In the genomic region with DNA sequence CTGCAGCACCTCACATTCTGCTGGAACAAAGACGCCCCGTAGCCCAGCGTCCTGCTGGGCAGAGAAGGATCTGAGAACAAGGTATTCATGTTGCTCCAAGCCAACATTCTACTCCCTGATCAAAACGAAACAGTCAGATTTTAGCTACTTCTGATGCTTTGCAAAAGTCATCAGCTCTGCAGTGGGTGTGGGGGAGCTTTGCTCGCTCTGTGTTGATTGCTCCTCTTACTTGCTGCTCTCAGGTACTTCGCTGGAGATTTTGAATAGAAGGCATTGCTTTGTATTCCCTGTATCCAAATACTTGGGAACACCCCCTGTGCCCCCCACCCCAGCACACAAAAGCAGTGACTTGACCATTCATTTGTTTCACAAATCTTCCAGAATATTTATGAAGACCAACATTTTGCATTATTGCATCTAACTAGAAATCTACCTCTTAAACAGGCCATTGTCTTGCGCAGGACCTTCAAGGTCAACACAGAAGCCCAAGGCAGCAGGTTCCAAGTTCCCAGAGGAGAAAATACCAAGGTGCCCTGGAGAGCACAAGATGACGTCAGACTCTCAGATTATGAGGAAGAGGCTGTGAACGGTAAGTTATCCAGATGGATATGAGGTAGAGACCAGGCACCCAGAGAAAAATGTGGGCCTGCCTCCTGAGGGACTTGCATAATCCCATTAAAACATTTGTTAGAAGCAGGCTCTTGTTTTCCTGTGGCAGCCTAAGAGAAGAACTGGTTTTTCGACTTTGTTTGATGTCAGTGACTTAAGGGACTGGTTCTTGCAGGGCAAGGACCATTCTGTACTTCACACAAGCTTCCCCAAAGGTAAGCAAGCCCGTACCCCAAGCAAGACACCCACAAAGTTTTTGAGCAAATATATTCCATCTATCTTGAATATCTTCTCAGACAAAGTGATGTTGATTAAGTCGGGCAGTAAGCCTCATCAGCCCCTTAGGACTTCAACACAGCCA, we compare ENCODE assay signal across 30 mouse cellular contexts. TPM values are rescaled to one million over a fixed set of nuclear protein-coding genes. Genes with fewer than 3 reads are reported as not detected.
DNase-seq lines count a peak whose midpoint lies in the region; ATAC-seq lines count a peak whose summit lies in the region.
"Had no signal": no experiment of that assay in that cellular context is flagged by ENCODE, and none has a peak within 500 bp of the region (broad histone marks: within the 10 kb centered on the region; RNA-seq: fewer than 3 reads in every experiment).

No protein-coding gene starts in this region.

- WGBS in embryonic facial prominence, embryonic 14.5 days: 28% methylated on average over 12 of the region's 12 CpGs
- WGBS in embryonic facial prominence, embryonic 10.5 days: 37% methylated on average over 12 of the region's 12 CpGs
- 55% methylated on average over 12 of the region's 12 CpGs for WGBS in kidney, embryonic 15.5 days
- 55% methylated on average over 12 of the region's 12 CpGs for WGBS in kidney, embryonic 14.5 days

- H3K9ac ChIP-seq in embryonic facial prominence, embryonic 14.5 days (ENCODE audit: low read depth, low read length): no peak overlapping the region
- no peak overlapping the region for H3K9ac ChIP-seq in kidney, embryonic 15.5 days
- no peak overlapping the region for H3K9ac ChIP-seq in kidney, embryonic 14.5 days (ENCODE audit: low read depth, low read length)
- H3K9ac ChIP-seq: embryonic facial prominence, embryonic 15.5 days; forebrain, embryonic 12.5 days; hindbrain, embryonic 12.5 days; liver, embryonic 14.5 days; midbrain, embryonic 12.5 days; neural tube, embryonic 12.5 days had no signal

- peak; percentile 33; the same call in 1 of the 2 replicates for ATAC-seq in embryonic facial prominence, embryonic 14.5 days (ENCODE audit: low read depth)
- ATAC-seq in kidney, embryonic 15.5 days (replicated peaks; ENCODE audit: low FRiP score): no peak
- ATAC-seq in kidney, embryonic 14.5 days (ENCODE audit: low FRiP score, low TSS enrichment): no peak
- ATAC-seq: hindbrain, postnatal 0 days; Patski had no signal

- no peak overlapping the region for H3K4me3 ChIP-seq in embryonic facial prominence, embryonic 14.5 days (ENCODE audit: low read depth, low read length)
- H3K4me3 ChIP-seq in embryonic facial prominence, embryonic 10.5 days: no peak overlapping the region
- no peak overlapping the region for H3K4me3 ChIP-seq in kidney, embryonic 15.5 days (replicated peaks)
- H3K4me3 ChIP-seq in kidney, embryonic 14.5 days (ENCODE audit: low read length): no peak overlapping the region
- H3K4me3 ChIP-seq: embryonic facial prominence, embryonic 15.5 days; forebrain, embryonic 12.5 days; hindbrain, embryonic 12.5 days; megakaryocyte, embryonic 14.5 days; midbrain, embryonic 12.5 days; myocyte; neural tube, embryonic 12.5 days had no signal

- no peak overlapping the region for H3K4me2 ChIP-seq in embryonic facial prominence, embryonic 14.5 days (ENCODE audit: low read depth, low read length)
- H3K4me2 ChIP-seq in kidney, embryonic 15.5 days: no peak overlapping the region
- H3K4me2 ChIP-seq in kidney, embryonic 14.5 days (replicated peaks; ENCODE audit: low read depth, low read length): no peak overlapping the region
- H3K4me2 ChIP-seq: embryonic facial prominence, embryonic 15.5 days; forebrain, embryonic 12.5 days; heart, embryonic 11.5 days; hindbrain, embryonic 12.5 days; midbrain, embryonic 12.5 days; neural tube, embryonic 12.5 days had no signal

- H3K4me1 ChIP-seq in embryonic facial prominence, embryonic 14.5 days (ENCODE audit: control insufficient read depth, insufficient read depth, low read length): no peaks in the 10 kb centered on the region
- peaks cover 9% of the 10 kb centered on the region; the same call in 1 of the 2 replicates for H3K4me1 ChIP-seq in embryonic facial prominence, embryonic 10.5 days
- 0 out of 2 replicates have a peak, but pooled peaks cover 3% of the 10 kb centered on the region for H3K4me1 ChIP-seq in kidney, embryonic 15.5 days
- H3K4me1 ChIP-seq in kidney, embryonic 14.5 days (ENCODE audit: control insufficient read depth, insufficient read depth, low read length): no peaks in the 10 kb centered on the region
- H3K4me1 ChIP-seq: embryonic facial prominence, embryonic 15.5 days; forebrain, embryonic 12.5 days; hindbrain, embryonic 12.5 days; megakaryocyte, embryonic 14.5 days; midbrain, embryonic 12.5 days; neural tube, embryonic 12.5 days had no signal

- no peaks in the 10 kb centered on the region for H3K27me3 ChIP-seq in embryonic facial prominence, embryonic 14.5 days (replicated peaks; ENCODE audit: control insufficient read depth, insufficient read depth, low read length)
- 0 out of 2 replicates have a peak, but pooled peaks cover 3% of the 10 kb centered on the region for H3K27me3 ChIP-seq in embryonic facial prominence, embryonic 10.5 days (replicated peaks; ENCODE audit: low read depth, poor library complexity, severe bottlenecking)
- no peaks in the 10 kb centered on the region for H3K27me3 ChIP-seq in kidney, embryonic 15.5 days
- H3K27me3 ChIP-seq in kidney, embryonic 14.5 days (ENCODE audit: control insufficient read depth, insufficient read depth, low read length): no peaks in the 10 kb centered on the region
- H3K27me3 ChIP-seq: CH12.LX; embryonic facial prominence, embryonic 15.5 days; forebrain, embryonic 12.5 days; hindbrain, embryonic 12.5 days; midbrain, embryonic 12.5 days; neural tube, embryonic 12.5 days had no signal

- H3K27ac ChIP-seq in embryonic facial prominence, embryonic 14.5 days (replicated peaks; ENCODE audit: low read depth, low read length): no peak overlapping the region
- H3K27ac ChIP-seq in embryonic facial prominence, embryonic 10.5 days (replicated peaks): no peak overlapping the region
- peak overlapping the region; percentile 20; the same call in 1 of the 2 replicates for H3K27ac ChIP-seq in kidney, embryonic 15.5 days
- H3K27ac ChIP-seq in kidney, embryonic 14.5 days (ENCODE audit: low read depth, low read length): no peak overlapping the region
- H3K27ac ChIP-seq: embryonic facial prominence, embryonic 15.5 days; forebrain, embryonic 12.5 days; hindbrain, embryonic 12.5 days; hindbrain, postnatal 0 days; liver, embryonic 14.5 days; midbrain, embryonic 12.5 days; neural tube, embryonic 12.5 days had no signal

- H3K9me3 ChIP-seq in embryonic facial prominence, embryonic 14.5 days (ENCODE audit: control insufficient read depth, low read length): no peaks in the 10 kb centered on the region
- H3K9me3 ChIP-seq in embryonic facial prominence, embryonic 10.5 days: no peaks in the 10 kb centered on the region
- H3K9me3 ChIP-seq in kidney, embryonic 15.5 days (replicated peaks): no peaks in the 10 kb centered on the region
- H3K9me3 ChIP-seq in kidney, embryonic 14.5 days (ENCODE audit: control insufficient read depth, low read length): no peaks in the 10 kb centered on the region
- H3K9me3 ChIP-seq: embryonic facial prominence, embryonic 15.5 days; forebrain, embryonic 12.5 days; hindbrain, embryonic 12.5 days; midbrain, embryonic 12.5 days; neural tube, embryonic 12.5 days had no signal

- no peaks in the 10 kb centered on the region for H3K36me3 ChIP-seq in embryonic facial prominence, embryonic 14.5 days (ENCODE audit: control insufficient read depth, insufficient read depth, low read length)
- no peaks in the 10 kb centered on the region for H3K36me3 ChIP-seq in embryonic facial prominence, embryonic 10.5 days (replicated peaks)
- H3K36me3 ChIP-seq in kidney, embryonic 15.5 days: no peaks in the 10 kb centered on the region
- no peaks in the 10 kb centered on the region for H3K36me3 ChIP-seq in kidney, embryonic 14.5 days (ENCODE audit: control insufficient read depth, insufficient read depth, low read length)
- H3K36me3 ChIP-seq: embryonic facial prominence, embryonic 15.5 days; forebrain, embryonic 12.5 days; hindbrain, embryonic 12.5 days; midbrain, embryonic 12.5 days; neural tube, embryonic 12.5 days had no signal

- peak; percentile 61 for DNase-seq in embryonic facial prominence, embryonic 14.5 days (ENCODE audit: low spot score)
- DNase-seq in embryonic facial prominence, embryonic 10.5 days (ENCODE audit: low spot score): no peak
- peak; percentile 7 for DNase-seq in lung, postnatal 36 days
- no peak for DNase-seq in lung, postnatal 10 days
- DNase-seq in frontal cortex, postnatal 36 days (ENCODE audit: low spot score in 2 of 2): no peak
- DNase-seq in heart, adult 11 months: no peak
- DNase-seq: adrenal gland, postnatal 25 days; cerebellum, adult 18-20 months; cerebellum, postnatal 10 days; gastrocnemius, postnatal 25 days; heart, adult 18-20 months; heart, postnatal 36 days; kidney, adult 18-20 months; layer of hippocampus, adult 9-11 months; liver; right cerebral cortex, adult 18-20 months had no signal

RNA-seq across cellular contexts. Expression of gene Slc9a2, which starts 14.7 kb away (rescaled TPM):
- polyA plus RNA-seq in embryonic facial prominence, embryonic 14.5 days (2014; fragmentation: Nextera tagmentation; extraction: Ambion mirVana): 1.9 and 2.3 TPM in 2 replicates
- not detected in 2 replicates for polyA plus RNA-seq in embryonic facial prominence, embryonic 10.5 days (2016; fragmentation: Nextera tagmentation; extraction: Ambion mirVana)
- 1.7 and 2.0 TPM in 2 replicates for polyA plus RNA-seq in kidney, embryonic 15.5 days (2015; fragmentation: Nextera tagmentation; extraction: Ambion mirVana)
- 0.74 and 1.2 TPM in 2 replicates for polyA plus RNA-seq in kidney, embryonic 14.5 days (2014; fragmentation: Nextera tagmentation; extraction: Ambion mirVana)
- polyA plus RNA-seq: heart, embryonic 11.5 days; neural tube, embryonic 12.5 days had no signal

Comparison
In these comparisons a context has a peak if more than half of its experiments do, and no peak if none do; other contexts are left out.
1. DNase-seq: peak in embryonic facial prominence, embryonic 14.5 days (single experiment) and lung, postnatal 36 days (single experiment); none in embryonic facial prominence, embryonic 10.5 days (single experiment), lung, postnatal 10 days (single experiment), frontal cortex, postnatal 36 days (0 of 2) and heart, adult 11 months (single experiment).